Mouse (Mus musculus): ENCODE measurements around the gene Ick. TPM values are rescaled to one million over a fixed set of nuclear protein-coding genes. Genes with fewer than 3 reads are reported as not detected.
A peak's percentile ranks its signal among the peaks of the same experiment; 100 is the strongest.
"Not testable (repeated sequence)": the region's sequence is repeated elsewhere in the genome, so short reads cannot be mapped to it uniquely, and the experiment has no call there.

Gene Ick
- polyA plus RNA-seq, 1 experiment from 2014 or later = 7.0 TPM

GRCm38 (mm10) chr9:78154211-78154977 lies 45.4 kb downstream of the Ick start:
- Histone ChIP-seq H3K4me1 (no peaks in the 10 kb centered on the region), H3K36me3 (peaks cover 42% of the 10 kb centered on the region), H3K4me2 (no peak overlapping the region), H3K27me3 (replicated peaks) (no peaks in the 10 kb centered on the region), H3K27ac (no peak overlapping the region), H3K9me3 (replicated peaks) (no peaks in the 10 kb centered on the region), H3K9ac (no peak overlapping the region), H3K4me3 (no peak overlapping the region)
- WGBS (ENCODE audit: insufficient replicate concordance) = 80% methylated on average over 11 of the region's 11 CpGs
- ATAC-seq = no peak

- 81% methylated on average over 1 of the region's 1 CpGs for WGBS (ENCODE audit: insufficient replicate concordance)
- H3K9ac ChIP-seq = no peak overlapping the region
- ATAC-seq = no peak
Observed at GRCm38 (mm10) chr9:78157221-78157620, 48.2 kb downstream of the Ick start.

GRCm38 (mm10) chr9:78163291-78163690 lies 54.3 kb downstream of the Ick start:
- Histone ChIP-seq H3K4me2 (no peak overlapping the region), H3K9ac (no peak overlapping the region), H3K27me3 (replicated peaks) (no peaks in the 10 kb centered on the region), H3K9me3 (replicated peaks) (no peaks in the 10 kb centered on the region), H3K36me3 (peaks cover 43% of the 10 kb centered on the region), H3K4me3 (no peak overlapping the region), H3K27ac (no peak overlapping the region), H3K4me1 (peaks cover 34% of the 10 kb centered on the region)
- ATAC-seq = no peak
- WGBS (ENCODE audit: insufficient replicate concordance) = 74% methylated on average over 10 of the region's 10 CpGs

More at GRCm38 (mm10) chr9:78157221-78157620, 48.2 kb downstream of the Ick start:
- Histone ChIP-seq H3K4me3 (no peak overlapping the region), H3K9me3 (replicated peaks) (no peaks in the 10 kb centered on the region), H3K4me2 (no peak overlapping the region), H3K27ac (no peak overlapping the region), H3K36me3 (peaks cover 57% of the 10 kb centered on the region), H3K27me3 (replicated peaks) (no peaks in the 10 kb centered on the region), H3K4me1 (no peaks in the 10 kb centered on the region)

- Histone ChIP-seq H3K9ac (no peak overlapping the region), H3K4me1 (peaks cover 34% of the 10 kb centered on the region), H3K9me3 (replicated peaks) (no peaks in the 10 kb centered on the region), H3K27me3 (replicated peaks) (no peaks in the 10 kb centered on the region), H3K4me3 (no peak overlapping the region), H3K36me3 (peaks cover 32% of the 10 kb centered on the region), H3K4me2 (no peak overlapping the region), H3K27ac (0 out of 2 replicates have a peak overlapping the region, but pooled peaks have one; percentile 2)
- 81% methylated on average over 3 of the region's 3 CpGs for WGBS (ENCODE audit: insufficient replicate concordance)
- ATAC-seq = no peak
Observed at GRCm38 (mm10) chr9:78164741-78165140, 55.7 kb downstream of the Ick start.

- WGBS (ENCODE audit: insufficient replicate concordance) = 60% methylated on average over 6 of the region's 6 CpGs
Observed at GRCm38 (mm10) chr9:78165454-78165853, 56.5 kb downstream of the Ick start.

GRCm38 (mm10) chr9:78166694-78167452 lies 57.9 kb downstream of the Ick start:
- Histone ChIP-seq H3K4me1 (peaks cover 34% of the 10 kb centered on the region), H3K27me3 (replicated peaks) (no peaks in the 10 kb centered on the region), H3K4me2 (peak overlapping the region; percentile 64), H3K27ac (peak overlapping the region; percentile 77), H3K36me3 (peaks cover 11% of the 10 kb centered on the region), H3K9me3 (replicated peaks) (no peaks in the 10 kb centered on the region), H3K4me3 (peak overlapping the region; percentile 45), H3K9ac (peak overlapping the region; percentile 52)
- ATAC-seq = peak; percentile 82
- 43% methylated on average over 19 of the region's 19 CpGs for WGBS (ENCODE audit: insufficient replicate concordance)

More at GRCm38 (mm10) chr9:78165454-78165853, 56.5 kb downstream of the Ick start:
- ATAC-seq = peak; percentile 76
- H3K4me3 ChIP-seq = no peak overlapping the region
- no peaks in the 10 kb centered on the region for H3K9me3 ChIP-seq (replicated peaks)
- peak overlapping the region; percentile 77; the same call in 1 of the 2 replicates for H3K27ac ChIP-seq
- no peaks in the 10 kb centered on the region for H3K27me3 ChIP-seq (replicated peaks)
- peaks cover 34% of the 10 kb centered on the region for H3K4me1 ChIP-seq
- H3K36me3 ChIP-seq = peaks cover 25% of the 10 kb centered on the region
- no peak overlapping the region for H3K9ac ChIP-seq
- 0 out of 2 replicates have a peak overlapping the region, but pooled peaks have one; percentile 34 for H3K4me2 ChIP-seq

GRCm38 (mm10) chr9:78167453-78167969 lies 58.5 kb downstream of the Ick start:
- Histone ChIP-seq H3K4me2 (peak overlapping the region; percentile 64), H3K27ac (peak overlapping the region; percentile 77), H3K9me3 (replicated peaks) (no peaks in the 10 kb centered on the region), H3K36me3 (peaks cover 11% of the 10 kb centered on the region), H3K27me3 (replicated peaks) (no peaks in the 10 kb centered on the region), H3K4me1 (peaks cover 34% of the 10 kb centered on the region), H3K4me3 (no peak overlapping the region), H3K9ac (peak overlapping the region; percentile 52; the same call in 1 of the 2 replicates)
- WGBS (ENCODE audit: insufficient replicate concordance) = 85% methylated on average over 19 of the region's 19 CpGs
- ATAC-seq = no peak

GRCm38 (mm10) chr9:78168864-78169263 lies 59.9 kb downstream of the Ick start:
- no peak for ATAC-seq
- H3K9me3 ChIP-seq (replicated peaks) = no peaks in the 10 kb centered on the region
- H3K27me3 ChIP-seq (replicated peaks) = no peaks in the 10 kb centered on the region
- peaks cover 29% of the 10 kb centered on the region for H3K4me1 ChIP-seq
- H3K27ac ChIP-seq = no peak overlapping the region
- no peak overlapping the region for H3K4me3 ChIP-seq
- no peak overlapping the region for H3K4me2 ChIP-seq
- H3K36me3 ChIP-seq = peaks cover 11% of the 10 kb centered on the region
- H3K9ac ChIP-seq = no peak overlapping the region
- 74% methylated on average over 6 of the region's 6 CpGs for WGBS (ENCODE audit: insufficient replicate concordance)

GRCm38 (mm10) chr9:78174016-78174415 lies 65.0 kb downstream of the Ick start:
- 45% methylated on average over 1 of the region's 1 CpGs for WGBS (ENCODE audit: insufficient replicate concordance)
- Histone ChIP-seq H3K27me3 (replicated peaks) (no peaks in the 10 kb centered on the region), H3K9ac (no peak overlapping the region), H3K9me3 (replicated peaks) (no peaks in the 10 kb centered on the region), H3K4me2 (no peak overlapping the region), H3K4me3 (no peak overlapping the region), H3K36me3 (no peaks in the 10 kb centered on the region), H3K27ac (no peak overlapping the region), H3K4me1 (peaks cover 13% of the 10 kb centered on the region)
- no peak for ATAC-seq

GRCm38 (mm10) chr9:78174925-78175276 lies 65.9 kb downstream of the Ick start:
- not testable (repeated sequence) for H3K4me3 ChIP-seq; H3K4me2 ChIP-seq; H3K9me3 ChIP-seq (replicated peaks); H3K27me3 ChIP-seq (replicated peaks); ATAC-seq; H3K9ac ChIP-seq; H3K36me3 ChIP-seq; H3K27ac ChIP-seq
- peaks cover 13% of the 10 kb centered on the region for H3K4me1 ChIP-seq
- WGBS (ENCODE audit: insufficient replicate concordance) = 41% methylated on average over 3 of the region's 3 CpGs

- H3K9ac ChIP-seq = peak overlapping the region; percentile 87
- ATAC-seq = peak; percentile 96
- H3K4me2 ChIP-seq = peak overlapping the region; percentile 77
- H3K27ac ChIP-seq = peak overlapping the region; percentile 99
- under 1% methylated on average over 51 of the region's 58 CpGs for WGBS (ENCODE audit: insufficient replicate concordance)
- peaks cover 13% of the 10 kb centered on the region for H3K4me1 ChIP-seq
- no peaks in the 10 kb centered on the region for H3K9me3 ChIP-seq (replicated peaks)
- H3K36me3 ChIP-seq = no peaks in the 10 kb centered on the region
- H3K4me3 ChIP-seq = peak overlapping the region; percentile 76
- no peaks in the 10 kb centered on the region for H3K27me3 ChIP-seq (replicated peaks)
Observed at GRCm38 (mm10) chr9:78175277-78176200, 66.5 kb downstream of the Ick start.

All from liver, embryonic 12.5 days (tissue).